Mouse (Mus musculus) ES-E14 (cell line): ENCODE results near the gene Iffo2. TPM values are rescaled to one million over a fixed set of nuclear protein-coding genes. Genes with fewer than 3 reads are reported as not detected.

ENCODE experiments used
- DNase-seq: peaks from one replicate; pipeline ENCODE4 v3.0.0-alpha.2; 2013; ENCODE audit warnings: low read depth, low spot score
- H3K27ac ChIP-seq: 2 replicates; pipeline ENCODE4 v1.5.1; 2012; ENCODE audit warnings: low read depth, mild to moderate bottlenecking, low read length, moderate library complexity, mixed read lengths; ENCODE audit not compliant: poor library complexity, insufficient read depth, severe bottlenecking
- H3K36me3 ChIP-seq: 2 replicates; pipeline ENCODE4 v1.6.1; 2012; ENCODE audit warnings: mild to moderate bottlenecking, low read length, moderate library complexity, mixed read lengths; ENCODE audit not compliant: control insufficient read depth, poor library complexity, insufficient read depth, severe bottlenecking
- H3K4me1 ChIP-seq, 2 experiments: fragments of 150-350 bp in 1 of 2; sonication (generic) in 1 of 2; 2 replicates each; pipeline ENCODE4 v1.6.1; 2012; ENCODE audit warnings: low read length in 2 of 2, mild to moderate bottlenecking in 1 of 2, mixed read lengths in 1 of 2; ENCODE audit not compliant: control insufficient read depth in 2 of 2, insufficient read depth in 2 of 2, poor library complexity in 1 of 2
- H3K4me3 ChIP-seq, 2 experiments: fragments of 150-350 bp in 1 of 2; sonication (generic) in 1 of 2; 2 replicates each; pipeline ENCODE4 v1.5.1; 2012; ENCODE audit warnings: low read length in 2 of 2, low read depth in 1 of 2, mild to moderate bottlenecking in 1 of 2, mixed read lengths in 1 of 2; ENCODE audit not compliant: insufficient read depth in 1 of 2, poor library complexity in 1 of 2, severe bottlenecking in 1 of 2
- H3K9ac ChIP-seq: 2 replicates; pipeline ENCODE4 v1.6.1; 2012; ENCODE audit warnings: low read depth, mild to moderate bottlenecking, low read length, mixed read lengths; ENCODE audit not compliant: poor library complexity, insufficient read depth, severe bottlenecking
- H3K9me3 ChIP-seq: fragments of 150-350 bp; sonication (generic); 2 replicates; pipeline ENCODE4 v1.6.1; 2012; ENCODE audit warnings: low read depth, mild to moderate bottlenecking, low read length; ENCODE audit not compliant: control insufficient read depth, insufficient read depth
- CHD2 ChIP-seq: IDR thresholded peaks from 2 replicates; pipeline ENCODE4 v1.6.1; 2014; ENCODE audit warnings: mild to moderate bottlenecking, low read depth, low read length, inconsistent platforms
- HCFC1 ChIP-seq: IDR thresholded peaks from 2 replicates; pipeline ENCODE4 v1.6.1; 2012; ENCODE audit warnings: low read length, inconsistent platforms, borderline replicate concordance; ENCODE audit not compliant: insufficient read depth
- MAFK ChIP-seq: IDR thresholded peaks from 2 replicates; pipeline ENCODE4 v1.6.1; 2014; ENCODE audit warnings: mild to moderate bottlenecking, low read depth, low read length, inconsistent platforms; ENCODE audit not compliant: insufficient read depth
- ZC3H11A ChIP-seq: IDR thresholded peaks from 2 replicates; pipeline ENCODE4 v1.6.1; 2012; ENCODE audit warnings: low read depth, mild to moderate bottlenecking, inconsistent platforms, low read length, borderline replicate concordance
- ZNF384 ChIP-seq: IDR thresholded peaks from 2 replicates; pipeline ENCODE4 v1.6.1; 2012; ENCODE audit warnings: low read depth, low read length, inconsistent platforms
- in situ Hi-C, 2 experiments: fragments of 600-800 bp; cut with MboI; formaldehyde crosslinking; loops; one replicate each; pipeline ENCODE4 v1.15.1; 2025; ENCODE audit warnings: low sequenced_read_pairs in 2 of 2, inconsistent platforms in 1 of 2; ENCODE audit not compliant: unreplicated experiment in 2 of 2
- total RNA-seq: library from RNA; depleted of rRNA; stranded (reverse); fragments of 300-350 nt; gene quantifications from 2 replicates; pipeline ENCODE4 v1.2.3, GENCODE M21; 2012

Iffo2 gene
- total RNA-seq, 1 experiment, result 19.3 TPM

DNA sequence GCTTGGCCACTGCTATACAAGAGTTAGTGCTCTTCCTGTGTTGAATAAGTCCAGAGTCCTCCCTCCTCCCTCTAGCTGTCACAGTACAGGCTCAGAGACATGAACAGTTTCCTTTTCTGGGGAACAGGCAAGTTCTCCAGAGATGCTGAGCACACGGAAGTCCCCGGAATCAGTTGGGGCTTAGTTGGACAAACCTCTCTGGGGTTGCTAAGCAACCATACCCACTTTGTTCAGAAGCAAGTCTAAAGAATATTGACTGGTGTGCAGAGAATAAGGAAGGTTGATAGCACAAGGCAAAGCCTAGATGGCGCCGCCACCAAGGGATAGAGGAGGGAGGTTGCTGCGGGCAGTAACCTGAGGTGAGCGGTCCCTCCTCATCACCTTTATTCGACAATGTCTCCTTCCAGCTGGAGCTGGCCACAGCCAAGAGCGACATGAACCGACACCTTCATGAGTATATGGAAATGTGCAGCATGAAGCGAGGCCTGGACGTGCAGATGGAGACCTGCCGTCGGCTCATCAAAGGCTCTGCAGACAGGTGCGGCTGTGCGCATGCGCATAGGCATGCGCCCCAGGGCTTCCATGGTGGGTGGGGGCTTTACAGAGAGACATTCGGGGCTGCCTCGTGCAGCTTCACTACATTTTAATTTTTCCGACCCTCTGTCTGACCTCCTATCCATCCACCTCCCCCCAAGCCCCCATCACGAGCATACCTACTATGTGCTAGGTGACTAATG lies 84.3 kb downstream of the Iffo2 start:
- Histone ChIP-seq H3K9me3 (no peaks in the 10 kb centered on the region), H3K4me1 (peaks cover 0 to 21% of the 10 kb centered on the region in 2 experiments; a peak in 2 of 4 replicates), H3K4me3 (peak overlapping the region; percentile 39 to 45; a peak in 3 of 4 replicates), H3K36me3 (peaks cover 3% of the 10 kb centered on the region), H3K9ac (peak overlapping the region; percentile 38; the same call in 1 of the 2 replicates), H3K27ac (no peak overlapping the region)
- no peak for DNase-seq
- in situ Hi-C loops, result no loop called here
- no peak for TF ChIP-seq HCFC1
- no peak for TF ChIP-seq CHD2
- no peak for TF ChIP-seq MAFK
- TF ChIP-seq ZNF384, result no peak
- no peak for TF ChIP-seq ZC3H11A

DNA sequence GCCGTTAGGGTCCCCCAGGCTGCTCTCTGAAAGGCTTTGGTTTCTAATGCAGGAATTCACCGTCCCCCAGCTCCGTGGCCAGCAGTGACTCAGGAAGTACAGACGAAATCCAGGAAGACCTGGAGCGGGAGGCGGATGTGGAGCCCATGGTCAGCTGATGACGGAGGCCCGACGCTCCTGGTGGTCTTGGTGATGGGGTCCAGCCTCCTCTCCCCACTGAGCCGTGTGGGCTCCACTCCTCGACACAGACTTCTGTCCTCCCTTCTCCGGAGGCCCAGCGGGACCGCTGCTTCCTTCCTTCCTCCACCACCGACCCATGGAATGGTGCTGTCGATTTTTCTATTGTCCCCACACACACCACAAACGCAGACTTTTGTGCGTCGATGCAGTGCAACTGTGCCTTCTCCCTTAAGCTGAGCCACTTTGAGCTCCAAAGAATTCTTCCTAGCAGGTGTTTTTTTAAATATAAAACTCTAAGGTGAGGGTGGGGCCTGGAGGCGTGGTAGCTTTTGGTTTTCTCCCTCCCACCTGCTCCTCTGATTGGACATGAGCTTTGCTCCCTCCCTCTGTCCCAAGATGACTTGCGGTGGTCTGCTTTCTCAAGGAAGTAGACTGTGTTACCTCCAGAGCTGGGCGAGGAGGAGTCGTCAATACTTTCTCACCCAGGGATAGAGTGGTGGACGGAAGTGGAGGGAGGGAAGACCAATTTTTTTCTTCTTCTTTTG lies 86.1 kb downstream of the Iffo2 start:
- Histone ChIP-seq H3K27ac (peak overlapping the region; percentile 60; the same call in 1 of the 2 replicates), H3K4me3 (peak overlapping the region; percentile 81 to 86), H3K4me1 (peaks cover 0 to 21% of the 10 kb centered on the region in 2 experiments; a peak in 2 of 4 replicates), H3K9me3 (no peaks in the 10 kb centered on the region), H3K9ac (peak overlapping the region; percentile 81), H3K36me3 (peaks cover 3% of the 10 kb centered on the region)
- in situ Hi-C loops, result no loop called here
- no peak for DNase-seq
- TF ChIP-seq ZNF384 (0 out of 2 replicates have a peak, but pooled peaks have one; percentile 6), ZC3H11A (no peak), CHD2 (no peak)

DNA sequence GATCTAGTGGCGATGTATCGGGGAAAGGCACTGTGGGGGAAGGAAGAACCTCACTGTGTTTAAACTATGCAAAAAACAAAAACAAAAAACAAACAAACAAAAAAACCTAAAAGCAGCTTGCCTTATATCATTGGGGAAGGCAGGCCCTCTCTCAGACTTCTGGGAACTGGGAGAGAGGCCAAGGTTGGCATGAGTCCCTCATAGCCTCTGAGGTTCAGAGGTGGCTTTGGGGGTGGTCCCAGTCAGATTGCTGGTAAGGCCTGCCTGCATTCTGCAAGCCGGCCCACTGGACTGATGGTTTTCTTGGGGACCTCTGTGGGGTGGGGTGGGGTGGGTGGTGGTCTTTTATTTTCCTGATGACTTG lies 86.6 kb downstream of the Iffo2 start:
- no peak overlapping the region for H3K27ac ChIP-seq
- DNase-seq, result no peak
- H3K4me1 ChIP-seq, result peaks cover 0 to 20% of the 10 kb centered on the region in 2 experiments; a peak in 2 of 4 replicates
- TF ChIP-seq HCFC1 (no peak), ZC3H11A (no peak), MAFK (no peak), CHD2 (no peak), ZNF384 (no peak)
- in situ Hi-C loops, result no loop called here
- peak overlapping the region in 1 of 2 experiments; percentile 86; a peak in 2 of 4 replicates for H3K4me3 ChIP-seq
- H3K36me3 ChIP-seq, result peaks cover 3% of the 10 kb centered on the region
- H3K9me3 ChIP-seq, result no peaks in the 10 kb centered on the region
- H3K9ac ChIP-seq, result no peak overlapping the region; the same call in 1 of the 2 replicates

DNA sequence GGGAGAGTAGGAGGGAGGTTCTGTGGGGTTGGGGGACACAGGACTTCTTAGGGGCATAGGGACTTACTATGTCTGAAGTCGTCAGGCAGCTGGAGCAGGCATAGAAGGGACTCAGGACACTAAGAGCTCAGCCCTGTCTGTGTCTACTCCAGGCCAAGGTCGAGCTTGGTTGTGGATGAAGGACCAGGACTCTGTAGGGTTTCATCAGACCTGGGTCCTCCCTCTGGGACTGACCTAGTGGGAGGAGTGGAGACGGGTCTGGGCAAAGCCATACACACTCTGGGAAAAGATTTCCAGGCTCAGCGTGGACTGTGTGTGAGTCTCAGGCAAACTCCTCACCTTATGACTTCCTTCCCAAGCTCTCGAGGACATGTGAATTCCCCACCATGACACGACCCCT lies 89.4 kb downstream of the Iffo2 start:
- Histone ChIP-seq H3K9ac (no peak overlapping the region), H3K27ac (no peak overlapping the region), H3K4me1 (peaks cover 0 to 30% of the 10 kb centered on the region in 2 experiments; a peak in 2 of 4 replicates), H3K36me3 (no peaks in the 10 kb centered on the region; the same call in 1 of the 2 replicates), H3K4me3 (no peak overlapping the region), H3K9me3 (no peaks in the 10 kb centered on the region)
- no peak for DNase-seq
- TF ChIP-seq CHD2 (no peak), HCFC1 (no peak)
- in situ Hi-C loops, result loop anchor here in 1 of 2 experiments (10.0 kb wide), 1 partner anchor 145 kb away; no protein-coding TSS in a partner anchor
